Mouse (Mus musculus): ENCODE measurements around the gene Olfr777.
"Not testable (repeated sequence)": the region's sequence is repeated elsewhere in the genome, so short reads cannot be mapped to it uniquely, and the experiment has no call there.

The Olfr777 gene

DNA sequence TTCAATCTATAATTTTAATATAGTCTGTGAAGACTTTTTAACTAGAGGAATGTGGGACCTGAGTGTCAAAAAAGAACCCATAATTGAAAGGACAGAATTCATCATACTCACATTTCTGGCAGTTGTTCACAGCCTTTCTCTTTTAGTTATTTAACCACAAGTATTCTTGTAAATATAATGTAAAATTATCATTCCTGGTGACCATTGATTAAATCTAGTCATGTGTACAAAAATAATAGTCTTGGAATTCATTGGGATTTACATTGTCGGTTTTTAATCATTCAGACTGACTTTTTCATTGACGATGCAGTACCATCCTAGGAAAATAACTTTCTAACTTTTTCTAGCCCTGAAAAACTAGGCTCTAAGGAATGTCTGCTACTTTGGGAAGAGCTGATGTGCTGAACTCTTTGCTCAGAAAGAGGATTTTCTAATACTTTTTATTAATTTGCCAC is at the start of gene Olfr777:
Olfr777 (minus strand) TSS at position 405 of the 455 bp plus-strand sequence.
- DNase-seq, result no peak

DNA sequence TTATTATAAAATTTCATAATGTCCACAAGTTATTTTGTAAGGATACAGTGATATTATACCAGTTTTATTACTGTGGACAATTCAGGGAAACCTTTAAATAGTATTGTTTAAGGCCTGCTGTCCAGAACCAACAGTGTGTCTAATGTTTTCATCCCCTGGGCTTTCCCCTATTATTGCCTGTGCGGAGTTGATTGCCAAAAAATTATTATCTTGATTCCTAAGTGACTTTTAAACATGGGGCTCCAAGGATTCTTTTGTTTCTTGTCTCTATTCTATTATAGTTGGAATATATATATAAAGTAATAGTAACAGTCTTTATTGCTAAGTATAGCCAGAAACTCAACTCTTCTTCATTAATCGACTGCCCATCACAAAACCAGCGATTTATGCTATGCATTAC is 46.5 kb upstream of the Olfr777 start, which contains the start of gene Olfr780:
Olfr780 (plus strand) TSS at position 301 of the 400 bp plus-strand sequence.
- DNase-seq, result no peak

DNA sequence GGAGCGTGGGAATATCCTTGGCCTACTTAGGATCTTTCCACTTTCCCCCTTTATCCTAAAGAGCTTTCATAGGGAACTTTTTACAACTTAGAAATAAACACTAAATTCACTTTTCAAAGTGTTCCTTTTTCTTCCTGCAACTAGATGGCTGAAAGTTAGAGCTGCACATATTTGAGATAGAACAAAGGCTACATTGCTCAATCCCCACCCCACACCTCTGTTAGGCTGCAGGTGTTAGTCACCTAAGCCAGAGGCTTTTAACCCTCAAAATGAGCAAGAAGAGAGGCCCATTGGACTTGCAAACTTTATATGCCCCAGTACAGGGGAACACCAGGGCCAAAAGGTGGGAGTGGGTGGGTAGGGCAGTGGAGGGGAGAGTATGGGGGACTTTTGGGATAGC is 42.2 kb upstream of the Olfr777 start:
- DNase-seq, result not testable (repeated sequence)

DNA sequence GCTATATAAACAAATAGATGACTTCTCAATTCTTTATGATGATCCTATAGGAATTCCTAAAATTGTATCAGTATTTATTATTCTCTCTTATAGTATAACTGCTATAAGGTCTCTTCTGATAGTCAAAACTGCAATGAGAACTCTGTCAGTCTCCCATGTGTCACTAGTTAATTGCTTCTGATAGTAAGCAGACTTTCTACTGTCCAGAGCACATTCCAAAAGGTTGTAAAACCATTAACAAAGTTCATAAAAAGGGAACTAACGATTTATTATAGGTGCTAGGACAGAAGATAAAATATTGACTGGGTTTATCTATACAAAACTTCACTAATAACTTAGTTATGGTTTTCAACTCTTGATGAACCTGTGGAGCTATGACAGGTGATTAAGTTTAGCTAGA is 41.7 kb upstream of the Olfr777 start:
- DNase-seq, result not testable (repeated sequence)

DNA sequence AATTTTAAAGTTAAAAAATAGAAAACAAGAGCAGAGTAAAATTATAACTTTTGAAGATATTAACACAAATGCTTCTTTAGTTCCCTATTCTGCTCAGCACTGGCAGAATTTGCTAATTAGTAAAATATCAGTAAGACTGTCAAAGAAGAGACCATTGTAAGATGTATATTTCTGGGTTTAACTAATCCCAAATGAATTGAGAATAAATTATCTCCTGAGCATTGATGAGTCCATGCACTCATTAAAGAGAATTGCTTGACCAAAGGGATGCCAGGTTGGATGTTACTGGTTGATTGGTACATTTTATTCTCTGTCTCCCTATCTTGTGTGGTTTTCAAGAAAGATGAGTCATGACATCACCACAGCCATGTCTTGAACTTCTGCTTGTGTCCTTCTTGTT is 12.5 kb downstream of the Olfr777 start, which contains the start of gene Olfr776:
Olfr776 (plus strand) TSS at position 301 of the 400 bp plus-strand sequence.
- no peak for DNase-seq

DNA sequence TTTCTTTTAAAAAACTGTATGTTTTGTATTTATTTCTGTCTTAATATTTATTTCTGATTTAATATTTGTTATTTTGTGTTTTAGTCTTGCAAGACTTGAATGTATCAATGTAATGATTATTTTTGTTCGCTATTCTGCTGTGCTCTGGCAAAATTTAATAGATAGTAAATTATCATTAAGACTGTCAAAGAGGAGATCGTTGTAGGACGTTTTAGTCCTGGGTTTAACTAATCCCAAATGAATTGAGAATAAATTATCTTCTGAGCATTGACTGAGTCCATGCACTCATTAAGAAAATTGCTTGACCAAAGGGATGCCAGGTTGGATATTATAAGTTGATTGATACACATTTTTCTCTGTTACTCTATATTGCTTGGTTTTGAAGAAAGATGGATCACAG is 23.2 kb downstream of the Olfr777 start, which contains the start of gene Olfr775:
Olfr775 (plus strand) TSS at position 301 of the 400 bp plus-strand sequence.
- DNase-seq, result no peak

DNA sequence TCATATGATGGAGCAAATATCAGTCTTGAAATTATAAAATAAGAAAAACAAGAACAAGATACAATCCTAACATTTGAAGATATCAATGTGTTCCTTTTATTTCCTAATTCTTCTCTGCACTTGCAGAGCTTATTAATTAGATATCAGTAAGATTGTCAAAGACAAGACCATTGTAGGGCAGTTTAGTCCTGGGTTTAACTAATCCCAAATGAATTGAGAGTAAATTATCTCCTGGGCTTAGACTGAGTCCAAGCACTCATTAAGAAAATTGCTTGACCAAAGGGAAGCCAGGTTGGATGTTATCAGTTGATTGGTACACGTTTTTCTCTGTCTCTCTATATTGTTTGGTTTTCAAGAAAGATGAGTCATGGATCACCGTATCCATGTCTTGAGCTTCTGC is 35.4 kb downstream of the Olfr777 start, which contains the start of gene Olfr774:
Olfr774 (plus strand) TSS at position 301 of the 400 bp plus-strand sequence.
- no peak for DNase-seq

DNA sequence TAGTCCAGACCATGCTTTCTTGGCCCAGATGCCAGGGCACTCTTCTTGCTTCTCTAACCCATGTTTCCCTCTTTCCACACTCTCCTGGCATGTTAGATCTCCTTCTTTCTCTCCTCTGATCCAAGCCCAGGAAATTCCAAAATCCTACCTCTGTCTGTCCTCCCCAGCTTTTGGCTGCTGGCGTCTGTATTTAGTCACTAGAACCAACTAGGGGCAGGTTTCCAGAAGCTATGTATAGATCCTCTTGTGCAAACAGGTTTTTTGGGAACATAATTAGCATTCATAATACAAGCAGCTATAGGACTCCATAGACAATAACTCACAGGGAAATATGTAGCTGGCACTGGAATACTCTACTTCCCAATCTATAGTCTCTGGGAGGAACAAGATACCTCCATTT is 40.5 kb downstream of the Olfr777 start:
- DNase-seq, result no peak

All from thymus, adult 18-20 months (tissue).